Mouse (Mus musculus) myocyte (in vitro differentiated cells): ENCODE measurements around the gene Blnk.

Experiments
- POLR2A ChIP-seq: IDR thresholded peaks from one replicate; pipeline ENCODE4 v1.6.1; 2011; ENCODE audit warnings: low read depth, mild to moderate bottlenecking, control low read depth, moderate library complexity; ENCODE audit not compliant: insufficient read length
- TCF12 ChIP-seq: IDR thresholded peaks from one replicate; pipeline ENCODE4 v1.6.1; 2011; ENCODE audit warnings: mild to moderate bottlenecking, control low read depth; ENCODE audit not compliant: poor library complexity, insufficient read depth, severe bottlenecking

DNA sequence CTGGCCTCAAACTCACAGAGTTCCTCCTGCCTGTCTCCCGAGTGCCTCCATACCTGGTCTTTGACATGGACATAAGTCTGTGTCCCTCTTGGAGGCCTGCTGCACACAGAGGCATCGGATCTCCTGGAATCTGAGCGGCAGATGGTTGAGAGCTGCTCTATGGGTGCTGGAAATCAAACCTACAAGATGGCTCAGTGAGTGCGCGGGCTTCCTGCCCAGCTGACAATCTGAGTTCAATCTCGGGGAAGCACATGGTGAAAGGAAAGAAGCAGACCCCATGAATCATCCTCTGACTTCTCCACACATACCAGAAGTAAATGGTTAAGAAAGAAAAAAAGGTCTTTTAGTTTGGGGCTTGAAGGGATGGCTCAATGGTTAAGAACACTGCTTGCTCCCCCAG is 37.5 kb upstream of the Blnk start:
- TF ChIP-seq POLR2A (no peak), TCF12 (no peak)
